9 mouse cellular contexts compared by ENCODE assay signal in the genomic region with DNA sequence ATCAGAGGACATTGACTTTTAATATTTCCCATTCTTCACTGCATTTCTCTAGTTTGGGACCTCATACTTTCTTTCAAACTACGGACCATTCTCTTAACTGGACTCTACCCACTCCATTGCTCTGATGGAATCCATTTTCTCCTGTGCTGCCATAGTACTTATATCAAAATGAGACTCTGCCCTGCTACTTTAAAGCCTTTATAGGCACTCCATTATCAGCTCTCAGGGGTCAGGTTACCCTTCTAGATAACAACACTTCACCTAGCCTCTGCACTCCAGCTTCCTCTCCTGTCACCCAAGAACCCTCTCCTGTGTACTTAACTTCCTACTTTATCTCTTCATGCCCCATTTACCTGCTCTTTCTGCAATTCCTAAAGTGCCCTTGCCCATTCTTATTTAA. TPM values are rescaled to one million over a fixed set of nuclear protein-coding genes. Genes with fewer than 3 reads are reported as not detected.
A peak's percentile ranks its signal among the peaks of the same experiment; 100 is the strongest.
DNase-seq lines count a peak whose midpoint lies in the region; ATAC-seq and TF ChIP-seq lines count a peak whose summit lies in the region.
"Had no signal": no experiment of that assay in that cellular context is flagged by ENCODE, and none has a peak within 500 bp of the region (broad histone marks: within the 10 kb centered on the region; RNA-seq: fewer than 3 reads in every experiment).

No protein-coding gene starts in this region.

- no peaks in the 10 kb centered on the region for H3K9me3 ChIP-seq in kidney, embryonic 15.5 days (replicated peaks)
- H3K9me3 ChIP-seq in embryonic facial prominence, embryonic 11.5 days (replicated peaks; ENCODE audit: control insufficient read depth, low read length) = no peaks in the 10 kb centered on the region
- H3K9me3 ChIP-seq in intestine, embryonic 15.5 days = no peaks in the 10 kb centered on the region
- no peaks in the 10 kb centered on the region for H3K9me3 ChIP-seq in midbrain, postnatal 0 days (ENCODE audit: low read length)

- H3K9ac ChIP-seq in kidney, embryonic 15.5 days = peak overlapping the region; percentile 45; the same call in 1 of the 2 replicates
- no peak overlapping the region for H3K9ac ChIP-seq in embryonic facial prominence, embryonic 11.5 days (replicated peaks; ENCODE audit: low read length)
- no peak overlapping the region for H3K9ac ChIP-seq in intestine, embryonic 15.5 days
- no peak overlapping the region for H3K9ac ChIP-seq in midbrain, postnatal 0 days (replicated peaks; ENCODE audit: low read length, poor library complexity, severe bottlenecking)

- 39% methylated on average over 1 of the region's 1 CpGs for WGBS in kidney, embryonic 15.5 days
- WGBS in embryonic facial prominence, embryonic 11.5 days = 59% methylated on average over 1 of the region's 1 CpGs
- 41% methylated on average over 1 of the region's 1 CpGs for WGBS in intestine, embryonic 15.5 days
- 56% methylated on average over 1 of the region's 1 CpGs for WGBS in midbrain, postnatal 0 days

- DNase-seq in kidney, postnatal 4 days = no peak
- no peak for DNase-seq in embryonic facial prominence, embryonic 11.5 days (ENCODE audit: low spot score)
- DNase-seq in midbrain, postnatal 0 days (ENCODE audit: low spot score) = no peak
- DNase-seq in urinary bladder, postnatal 25 days (ENCODE audit: low spot score) = no peak
- DNase-seq in cerebellum, postnatal 25 days = no peak
- no peak for DNase-seq in right cerebral cortex, postnatal 14 days
- DNase-seq: thymus, postnatal 4 days had no signal

- H3K27me3 ChIP-seq in kidney, embryonic 15.5 days = no peaks in the 10 kb centered on the region
- no peaks in the 10 kb centered on the region for H3K27me3 ChIP-seq in embryonic facial prominence, embryonic 11.5 days (ENCODE audit: control insufficient read depth, insufficient read depth, low read length)
- H3K27me3 ChIP-seq in intestine, embryonic 15.5 days (replicated peaks) = no peaks in the 10 kb centered on the region
- H3K27me3 ChIP-seq in midbrain, postnatal 0 days (ENCODE audit: insufficient read depth, low read length) = no peaks in the 10 kb centered on the region

- H3K27ac ChIP-seq in kidney, embryonic 15.5 days = no peak overlapping the region
- H3K27ac ChIP-seq in embryonic facial prominence, embryonic 11.5 days (replicated peaks; ENCODE audit: low read depth, low read length) = no peak overlapping the region
- no peak overlapping the region for H3K27ac ChIP-seq in intestine, embryonic 15.5 days
- H3K27ac ChIP-seq in midbrain, postnatal 0 days (ENCODE audit: low read depth, low read length) = no peak overlapping the region

- no peak for ATAC-seq in kidney, embryonic 15.5 days (replicated peaks; ENCODE audit: low FRiP score)
- no peak for ATAC-seq in embryonic facial prominence, embryonic 11.5 days (replicated peaks; ENCODE audit: insufficient number of reproducible peaks, low FRiP score, low TSS enrichment, low read depth)
- ATAC-seq in intestine, embryonic 15.5 days = peak; percentile 65
- ATAC-seq in midbrain, postnatal 0 days (ENCODE audit: low FRiP score) = no peak

- TF ChIP-seq CTCF in midbrain, postnatal 0 days (IDR thresholded peaks at IDR 0.05) = no peak

- peak overlapping the region; percentile 55 for H3K4me2 ChIP-seq in kidney, embryonic 15.5 days
- H3K4me2 ChIP-seq in embryonic facial prominence, embryonic 11.5 days (ENCODE audit: low read depth, low read length) = peak overlapping the region; percentile 39
- peak overlapping the region; percentile 45 for H3K4me2 ChIP-seq in intestine, embryonic 15.5 days (replicated peaks)
- H3K4me2 ChIP-seq in midbrain, postnatal 0 days (ENCODE audit: low read depth, low read length, poor library complexity, severe bottlenecking) = peak overlapping the region; percentile 47

- H3K4me3 ChIP-seq in kidney, embryonic 15.5 days (replicated peaks) = peak overlapping the region; percentile 48
- peak overlapping the region; percentile 52 for H3K4me3 ChIP-seq in embryonic facial prominence, embryonic 11.5 days (ENCODE audit: low read depth, low read length)
- H3K4me3 ChIP-seq in intestine, embryonic 15.5 days (replicated peaks) = peak overlapping the region; percentile 48
- peak overlapping the region; percentile 55 for H3K4me3 ChIP-seq in midbrain, postnatal 0 days (ENCODE audit: low read depth, low read length)

- no peaks in the 10 kb centered on the region for H3K4me1 ChIP-seq in kidney, embryonic 15.5 days
- no peaks in the 10 kb centered on the region for H3K4me1 ChIP-seq in embryonic facial prominence, embryonic 11.5 days (ENCODE audit: control insufficient read depth, insufficient read depth, low read length)
- H3K4me1 ChIP-seq in intestine, embryonic 15.5 days (replicated peaks) = no peaks in the 10 kb centered on the region
- no peaks in the 10 kb centered on the region for H3K4me1 ChIP-seq in midbrain, postnatal 0 days (ENCODE audit: insufficient read depth, low read length)

- no peaks in the 10 kb centered on the region for H3K36me3 ChIP-seq in kidney, embryonic 15.5 days
- no peaks in the 10 kb centered on the region for H3K36me3 ChIP-seq in embryonic facial prominence, embryonic 11.5 days (replicated peaks; ENCODE audit: control insufficient read depth, insufficient read depth, low read depth, low read length)
- no peaks in the 10 kb centered on the region for H3K36me3 ChIP-seq in intestine, embryonic 15.5 days
- no peaks in the 10 kb centered on the region for H3K36me3 ChIP-seq in midbrain, postnatal 0 days (ENCODE audit: insufficient read depth, low read length)

RNA-seq across cellular contexts. Expression of a gene that starts 1.0 kb away (rescaled TPM):
- 57.6 and 62.9 TPM in 2 replicates for polyA plus RNA-seq in kidney, embryonic 15.5 days (2015; fragmentation: Nextera tagmentation; extraction: Ambion mirVana)
- 81.9 and 85.8 TPM in 2 replicates for polyA plus RNA-seq in embryonic facial prominence, embryonic 11.5 days (2014; fragmentation: Nextera tagmentation; extraction: Ambion mirVana)
- polyA plus RNA-seq in intestine, embryonic 15.5 days (2015; fragmentation: Nextera tagmentation; extraction: Ambion mirVana) = 57.0 and 57.1 TPM in 2 replicates
- 3.6 and 5.7 TPM in 2 replicates for total RNA-seq in midbrain, postnatal 0 days (2014; rRNA removed)
- 9.2 and 9.7 TPM in 2 replicates for polyA plus RNA-seq in midbrain, postnatal 0 days (2015; fragmentation: Nextera tagmentation; extraction: Ambion mirVana)
